Mouse (Mus musculus): ENCODE data around the gene Dgkb. TPM values are rescaled to one million over a fixed set of nuclear protein-coding genes. Genes with fewer than 3 reads are reported as not detected.
A peak's percentile ranks its signal among the peaks of the same experiment; 100 is the strongest.

Gene Dgkb
- polyA plus RNA-seq, 1 experiment from 2014 or later = 0.78 TPM

GRCm38 (mm10) chr12:38114990-38115615 is 297.6 kb downstream of the Dgkb start:
- Histone ChIP-seq H3K9me3 (replicated peaks; ENCODE audit: low read length) (no peaks in the 10 kb centered on the region), H3K27me3 (ENCODE audit: insufficient read depth, low read length) (no peaks in the 10 kb centered on the region), H3K36me3 (ENCODE audit: insufficient read depth, low read length) (no peaks in the 10 kb centered on the region), H3K4me3 (replicated peaks; ENCODE audit: low read depth, low read length) (no peak overlapping the region), H3K27ac (no peak overlapping the region), H3K4me2 (ENCODE audit: low read length) (no peak overlapping the region), H3K4me1 (replicated peaks; ENCODE audit: insufficient read depth, low read length) (no peaks in the 10 kb centered on the region), H3K9ac (ENCODE audit: low read depth, low read length) (no peak overlapping the region)
- 52% methylated on average over 1 of the region's 1 CpGs for WGBS
- peak; percentile 85 for TF ChIP-seq CTCF (IDR thresholded peaks at IDR 0.05; ENCODE audit: low read depth)
- DNase-seq (ENCODE audit: low spot score) = peak; percentile 42
- ATAC-seq (replicated peaks; ENCODE audit: low FRiP score, low read depth) = no peak

GRCm38 (mm10) chr12:38123524-38123923 is 306.0 kb downstream of the Dgkb start:
- Histone ChIP-seq H3K27me3 (ENCODE audit: insufficient read depth, low read length) (no peaks in the 10 kb centered on the region), H3K27ac (no peak overlapping the region), H3K9me3 (replicated peaks; ENCODE audit: low read length) (no peaks in the 10 kb centered on the region), H3K4me2 (ENCODE audit: low read length) (no peak overlapping the region), H3K4me1 (replicated peaks; ENCODE audit: insufficient read depth, low read length) (no peaks in the 10 kb centered on the region), H3K4me3 (replicated peaks; ENCODE audit: low read depth, low read length) (no peak overlapping the region), H3K9ac (ENCODE audit: low read depth, low read length) (no peak overlapping the region), H3K36me3 (ENCODE audit: insufficient read depth, low read length) (no peaks in the 10 kb centered on the region)
- TF ChIP-seq CTCF (IDR thresholded peaks at IDR 0.05; ENCODE audit: low read depth) = peak; percentile 64
- ATAC-seq (replicated peaks; ENCODE audit: low FRiP score, low read depth) (no peak), DNase-seq (ENCODE audit: low spot score) (peak; percentile 41)

GRCm38 (mm10) chr12:38125297-38125696 is 307.8 kb downstream of the Dgkb start:
- H3K36me3 ChIP-seq (ENCODE audit: insufficient read depth, low read length) = no peaks in the 10 kb centered on the region
- no peaks in the 10 kb centered on the region for H3K27me3 ChIP-seq (ENCODE audit: insufficient read depth, low read length)
- no peak for DNase-seq (ENCODE audit: low spot score)
- H3K4me2 ChIP-seq (ENCODE audit: low read length) = no peak overlapping the region
- TF ChIP-seq CTCF (IDR thresholded peaks at IDR 0.05; ENCODE audit: low read depth) = no peak
- no peak overlapping the region for H3K4me3 ChIP-seq (replicated peaks; ENCODE audit: low read depth, low read length)
- no peak overlapping the region for H3K27ac ChIP-seq
- ATAC-seq (replicated peaks; ENCODE audit: low FRiP score, low read depth) = no peak
- no peaks in the 10 kb centered on the region for H3K4me1 ChIP-seq (replicated peaks; ENCODE audit: insufficient read depth, low read length)
- 81% methylated on average over 4 of the region's 4 CpGs for WGBS
- no peaks in the 10 kb centered on the region for H3K9me3 ChIP-seq (replicated peaks; ENCODE audit: low read length)
- no peak overlapping the region for H3K9ac ChIP-seq (ENCODE audit: low read depth, low read length)

- no peak overlapping the region for H3K4me2 ChIP-seq (ENCODE audit: low read length)
- H3K4me3 ChIP-seq (replicated peaks; ENCODE audit: low read depth, low read length) = no peak overlapping the region
- H3K9me3 ChIP-seq (replicated peaks; ENCODE audit: low read length) = no peaks in the 10 kb centered on the region
- 64% methylated on average over 9 of the region's 9 CpGs for WGBS
- no peaks in the 10 kb centered on the region for H3K36me3 ChIP-seq (ENCODE audit: insufficient read depth, low read length)
- DNase-seq (ENCODE audit: low spot score) (peak; percentile 61), ATAC-seq (replicated peaks; ENCODE audit: low FRiP score, low read depth) (no peak)
- H3K9ac ChIP-seq (ENCODE audit: low read depth, low read length) = no peak overlapping the region
- H3K27me3 ChIP-seq (ENCODE audit: insufficient read depth, low read length) = no peaks in the 10 kb centered on the region
- H3K27ac ChIP-seq = no peak overlapping the region
- no peaks in the 10 kb centered on the region for H3K4me1 ChIP-seq (replicated peaks; ENCODE audit: insufficient read depth, low read length)
- TF ChIP-seq CTCF (IDR thresholded peaks at IDR 0.05; ENCODE audit: low read depth) = peak; percentile 82
These were observed 312.8 kb downstream of the Dgkb start for GRCm38 (mm10) chr12:38130209-38130915.

- Histone ChIP-seq H3K36me3 (ENCODE audit: insufficient read depth, low read length) (no peaks in the 10 kb centered on the region), H3K4me3 (replicated peaks; ENCODE audit: low read depth, low read length) (no peak overlapping the region), H3K4me1 (replicated peaks; ENCODE audit: insufficient read depth, low read length) (no peaks in the 10 kb centered on the region), H3K27ac (no peak overlapping the region), H3K9ac (ENCODE audit: low read depth, low read length) (no peak overlapping the region), H3K9me3 (replicated peaks; ENCODE audit: low read length) (no peaks in the 10 kb centered on the region), H3K27me3 (ENCODE audit: insufficient read depth, low read length) (no peaks in the 10 kb centered on the region), H3K4me2 (ENCODE audit: low read length) (no peak overlapping the region)
- no peak for DNase-seq (ENCODE audit: low spot score)
- WGBS = 80% methylated on average over 5 of the region's 5 CpGs
- no peak for TF ChIP-seq CTCF (IDR thresholded peaks at IDR 0.05; ENCODE audit: low read depth)
- no peak for ATAC-seq (replicated peaks; ENCODE audit: low FRiP score, low read depth)
These were observed 318.9 kb downstream of the Dgkb start for GRCm38 (mm10) chr12:38136379-38136778.

GRCm38 (mm10) chr12:38140039-38140438 is 322.5 kb downstream of the Dgkb start:
- H3K4me1 ChIP-seq (replicated peaks; ENCODE audit: insufficient read depth, low read length) = no peaks in the 10 kb centered on the region
- DNase-seq (ENCODE audit: low spot score) (peak; percentile 50), ATAC-seq (replicated peaks; ENCODE audit: low FRiP score, low read depth) (no peak)
- H3K9ac ChIP-seq (ENCODE audit: low read depth, low read length) = no peak overlapping the region
- no peak overlapping the region for H3K4me2 ChIP-seq (ENCODE audit: low read length)
- H3K27ac ChIP-seq = no peak overlapping the region
- TF ChIP-seq CTCF (IDR thresholded peaks at IDR 0.05; ENCODE audit: low read depth) = peak; percentile 63
- H3K36me3 ChIP-seq (ENCODE audit: insufficient read depth, low read length) = no peaks in the 10 kb centered on the region
- H3K27me3 ChIP-seq (ENCODE audit: insufficient read depth, low read length) = no peaks in the 10 kb centered on the region
- H3K9me3 ChIP-seq (replicated peaks; ENCODE audit: low read length) = no peaks in the 10 kb centered on the region
- H3K4me3 ChIP-seq (replicated peaks; ENCODE audit: low read depth, low read length) = no peak overlapping the region
